In the genomic region with DNA sequence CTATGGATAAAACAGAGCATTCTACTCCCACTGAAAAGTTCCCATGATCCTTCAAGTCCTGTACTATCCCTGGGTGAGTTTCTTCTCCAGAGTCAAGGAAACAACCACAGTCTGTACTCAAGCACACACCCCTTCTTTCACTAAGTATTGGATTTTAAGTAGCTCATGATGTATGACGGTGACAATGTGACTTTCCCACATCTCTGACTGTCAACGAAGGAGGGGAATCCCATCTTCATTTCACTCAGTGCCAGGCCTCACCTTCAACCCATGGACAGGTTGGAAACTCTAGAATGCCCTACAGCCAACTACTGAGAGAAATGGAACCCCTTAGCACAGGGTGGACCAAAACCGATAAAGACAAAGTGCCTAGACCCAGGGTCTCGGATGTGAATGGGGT, we compare ENCODE assay signal across 31 mouse cellular contexts. TPM values are rescaled to one million over a fixed set of nuclear protein-coding genes. Genes with fewer than 3 reads are reported as not detected.
"Had no signal": no experiment of that assay in that cellular context is flagged by ENCODE, and none has a peak within 500 bp of the region (broad histone marks: within the 10 kb centered on the region; RNA-seq: fewer than 3 reads in every experiment).

No protein-coding gene starts in this region.

- H3K9ac ChIP-seq: embryonic facial prominence, embryonic 12.5 days; embryonic facial prominence, embryonic 13.5 days; embryonic facial prominence, embryonic 15.5 days; forebrain, embryonic 12.5 days; forebrain, embryonic 13.5 days; forebrain, embryonic 15.5 days; forebrain, postnatal 0 days had no signal

- H3K27me3 ChIP-seq: embryonic facial prominence, embryonic 12.5 days; embryonic facial prominence, embryonic 13.5 days; embryonic facial prominence, embryonic 15.5 days; forebrain, embryonic 12.5 days; forebrain, embryonic 13.5 days; forebrain, embryonic 15.5 days had no signal

- ATAC-seq: forebrain, embryonic 13.5 days; forebrain, embryonic 14.5 days; forebrain, embryonic 15.5 days; forebrain, embryonic 16.5 days; forebrain, postnatal 0 days had no signal

- H3K4me1 ChIP-seq: embryonic facial prominence, embryonic 10.5 days; embryonic facial prominence, embryonic 12.5 days; embryonic facial prominence, embryonic 13.5 days; embryonic facial prominence, embryonic 15.5 days; forebrain, embryonic 10.5 days; forebrain, embryonic 12.5 days; forebrain, embryonic 13.5 days; heart, embryonic 10.5 days had no signal

- H3K36me3 ChIP-seq: embryonic facial prominence, embryonic 10.5 days; embryonic facial prominence, embryonic 12.5 days; embryonic facial prominence, embryonic 13.5 days; embryonic facial prominence, embryonic 15.5 days; forebrain, embryonic 10.5 days; forebrain, embryonic 12.5 days; forebrain, embryonic 15.5 days; heart, embryonic 10.5 days had no signal

- H3K9me3 ChIP-seq: embryonic facial prominence, embryonic 10.5 days; embryonic facial prominence, embryonic 12.5 days; embryonic facial prominence, embryonic 13.5 days; embryonic facial prominence, embryonic 15.5 days; forebrain, embryonic 10.5 days; forebrain, embryonic 12.5 days; forebrain, embryonic 13.5 days; forebrain, embryonic 15.5 days; heart, embryonic 10.5 days had no signal

- H3K27ac ChIP-seq: embryonic facial prominence, embryonic 10.5 days; embryonic facial prominence, embryonic 12.5 days; embryonic facial prominence, embryonic 13.5 days; embryonic facial prominence, embryonic 15.5 days; forebrain, embryonic 10.5 days; forebrain, embryonic 12.5 days; forebrain, embryonic 13.5 days; forebrain, embryonic 15.5 days; gastrocnemius, adult 2 months; heart, adult 2 months; heart, embryonic 10.5 days had no signal

- DNase-seq: cerebellum, postnatal 10 days; cerebellum, postnatal 14 days; cerebellum, postnatal 25 days; cerebellum, postnatal 36 days; embryo, embryonic 11 days; forebrain, postnatal 0 days; gastrocnemius, adult 2 months; gastrocnemius, postnatal 10 days; gastrocnemius, postnatal 14 days; gastrocnemius, postnatal 25 days; gastrocnemius, postnatal 36 days; heart, adult 11 months; heart, adult 18-20 months; heart, adult 2 months had no signal

- H3K4me3 ChIP-seq: embryonic facial prominence, embryonic 10.5 days; embryonic facial prominence, embryonic 12.5 days; embryonic facial prominence, embryonic 13.5 days; embryonic facial prominence, embryonic 15.5 days; erythroblast, embryonic 14.5 days; forebrain, embryonic 10.5 days; forebrain, embryonic 12.5 days; forebrain, embryonic 13.5 days; forebrain, embryonic 15.5 days; gastrocnemius, adult 2 months; heart, adult 2 months; heart, embryonic 10.5 days had no signal

- H3K4me2 ChIP-seq: embryonic facial prominence, embryonic 12.5 days; embryonic facial prominence, embryonic 13.5 days; embryonic facial prominence, embryonic 15.5 days; forebrain, embryonic 12.5 days; forebrain, embryonic 13.5 days; forebrain, embryonic 15.5 days; heart, embryonic 11.5 days had no signal

RNA-seq across cellular contexts. Expression of gene Nek11, which starts 29.1 kb away (rescaled TPM):
- total RNA-seq: common myeloid progenitor, adult 5-6 weeks; gastrocnemius, adult 2 months; gastrocnemius, adult 8-10 months; gastrocnemius, postnatal 25 days; gastrocnemius, postnatal 36 days; granulocyte monocyte progenitor cell, adult 5-6 weeks; heart, adult 18-20 months; heart, adult 2 months; heart, adult 8-10 months had no signal
- polyA plus RNA-seq: erythroblast, embryonic 14.5 days had no signal
